Mouse (Mus musculus) regulatory T cell (primary cell): ENCODE measurements around the gene Slx1b.

Experiments used
- in situ Hi-C: fragments of 300-600 bp; cut with MboI, MseI; formaldehyde crosslinking; loops from one replicate; pipeline ENCODE4 v1.15.1; 2025; ENCODE audit warnings: high pct_unique_total_duplicates

Gene Slx1b

DNA sequence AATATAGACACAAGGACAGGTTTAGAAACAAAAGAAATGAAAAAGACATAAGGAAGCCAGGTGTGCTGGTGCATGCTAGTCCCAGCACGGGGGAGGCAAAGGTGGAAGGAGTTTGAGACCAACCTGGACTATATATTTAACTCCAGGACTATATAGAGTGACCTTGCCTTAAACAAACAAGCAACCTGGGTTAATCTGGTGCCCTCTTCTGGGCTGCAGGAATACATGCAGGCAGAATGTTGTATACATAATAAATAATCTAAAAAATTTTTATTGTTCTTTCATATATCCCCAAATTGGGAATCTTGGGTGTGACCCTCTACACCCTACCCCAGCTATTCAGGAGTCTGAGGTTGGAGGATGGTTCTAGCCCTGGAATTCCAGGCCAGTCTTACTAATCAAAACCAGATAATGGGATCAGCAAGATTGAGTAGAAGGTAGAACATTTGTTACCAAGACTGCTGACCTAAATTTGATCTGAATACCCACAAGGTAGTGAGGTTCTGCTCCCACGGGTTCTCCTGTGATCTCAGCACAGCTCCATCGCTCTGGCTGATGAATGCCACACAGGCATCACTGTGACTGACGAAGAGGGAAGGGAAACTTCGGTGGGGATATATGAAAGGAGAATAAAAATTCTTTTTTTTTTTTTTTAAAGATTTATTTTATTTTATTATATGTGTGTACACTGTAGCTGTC, 52.9 kb downstream of the Slx1b start:
- in situ Hi-C loops, result loop anchor here (10.0 kb wide), 1 partner anchor 52 kb away; the partner anchor contains the start of genes Bola2 and Slx1b
